Mouse (Mus musculus) neural tube, embryonic 13.5 days (tissue): ENCODE measurements around the gene Med14. TPM values are rescaled to one million over a fixed set of nuclear protein-coding genes. Genes with fewer than 3 reads are reported as not detected.

Experiments
- ATAC-seq: fragments of 200-750 bp; cut with Nextera tagmentation; 2 replicates; pipeline ENCODE4 v1.8.0; 2017; ENCODE audit warnings: low read depth, mild to moderate bottlenecking, moderate TSS enrichment, moderate library complexity
- H3K27ac ChIP-seq: fragments of 300-500 bp; sonication (generic); replicated peaks from 2 replicates; pipeline ENCODE4 v1.5.1; 2015; ENCODE audit warnings: moderate library complexity, mild to moderate bottlenecking, inconsistent platforms
- H3K27me3 ChIP-seq: fragments of 300-500 bp; sonication (generic); 2 replicates; pipeline ENCODE4 v1.6.1; 2015; ENCODE audit warnings: mild to moderate bottlenecking, inconsistent platforms
- H3K36me3 ChIP-seq: fragments of 300-500 bp; sonication (generic); 2 replicates; pipeline ENCODE4 v1.6.1; 2015; ENCODE audit warnings: mild to moderate bottlenecking, inconsistent platforms
- H3K4me1 ChIP-seq: fragments of 300-500 bp; sonication (generic); replicated peaks from 2 replicates; pipeline ENCODE4 v1.6.1; 2015; ENCODE audit warnings: inconsistent platforms
- H3K4me2 ChIP-seq: fragments of 300-500 bp; sonication (generic); 2 replicates; pipeline ENCODE4 v1.6.1; 2015; ENCODE audit warnings: inconsistent platforms, mild to moderate bottlenecking, moderate library complexity
- H3K4me3 ChIP-seq: fragments of 300-500 bp; sonication (generic); 2 replicates; pipeline ENCODE4 v1.5.1; 2015; ENCODE audit warnings: mild to moderate bottlenecking, inconsistent platforms
- H3K9ac ChIP-seq: fragments of 300-500 bp; sonication (generic); 2 replicates; pipeline ENCODE4 v1.6.1; 2015; ENCODE audit warnings: moderate library complexity, mild to moderate bottlenecking, inconsistent platforms
- H3K9me3 ChIP-seq: fragments of 300-500 bp; sonication (generic); 2 replicates; pipeline ENCODE4 v1.6.1; 2016; ENCODE audit warnings: inconsistent platforms
- WGBS: fragments of 180-500 bp; shearing (Covaris S2); methylation state at CpG from one replicate; pipeline ENCODE4 v1.1.7; 2015; 5-methylcytosine and 5-hydroxymethylcytosine counted together
- polyA plus RNA-seq: library from polyadenylated mRNA; unstranded; fragments of >200 nt; fragmentation: Nextera tagmentation; extraction: Ambion mirVana; gene quantifications from 2 replicates; pipeline ENCODE4 v1.2.1, GENCODE M21; 2015

Med14 gene
- polyA plus RNA-seq, 1 experiment from 2014 or later, result 14.8 TPM

DNA sequence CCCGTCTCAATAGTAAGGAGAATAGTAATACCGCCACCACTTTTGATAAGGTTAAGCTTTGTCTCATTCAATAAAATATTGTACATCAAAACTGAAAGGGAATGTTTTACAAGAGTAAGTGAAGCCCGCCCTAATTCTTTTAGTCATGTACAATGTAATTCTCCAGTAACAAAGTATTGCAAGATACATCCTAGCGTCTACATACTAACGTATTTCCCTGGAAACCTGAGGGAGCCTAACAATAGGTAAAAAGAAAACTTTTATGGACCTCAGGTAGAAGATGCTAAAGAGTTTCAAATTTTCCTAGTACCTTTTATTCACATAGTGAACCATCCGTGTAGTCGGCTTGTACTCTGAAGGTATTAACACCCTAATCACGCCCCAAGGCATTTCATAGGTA, 1.4 kb downstream of the Med14 start:
- H3K4me3 ChIP-seq, result peak overlapping the region; percentile 66
- H3K36me3 ChIP-seq, result no peaks in the 10 kb centered on the region
- peak overlapping the region; percentile 60 for H3K4me2 ChIP-seq
- peak overlapping the region; percentile 84 for H3K9ac ChIP-seq
- WGBS, result 26% methylated on average over 8 of the region's 8 CpGs
- no peak overlapping the region for H3K27ac ChIP-seq
- ATAC-seq, result no peak
- no peaks in the 10 kb centered on the region for H3K9me3 ChIP-seq
- peaks cover 12% of the 10 kb centered on the region for H3K4me1 ChIP-seq
- H3K27me3 ChIP-seq, result 0 out of 2 replicates have a peak, but pooled peaks cover 5% of the 10 kb centered on the region

DNA sequence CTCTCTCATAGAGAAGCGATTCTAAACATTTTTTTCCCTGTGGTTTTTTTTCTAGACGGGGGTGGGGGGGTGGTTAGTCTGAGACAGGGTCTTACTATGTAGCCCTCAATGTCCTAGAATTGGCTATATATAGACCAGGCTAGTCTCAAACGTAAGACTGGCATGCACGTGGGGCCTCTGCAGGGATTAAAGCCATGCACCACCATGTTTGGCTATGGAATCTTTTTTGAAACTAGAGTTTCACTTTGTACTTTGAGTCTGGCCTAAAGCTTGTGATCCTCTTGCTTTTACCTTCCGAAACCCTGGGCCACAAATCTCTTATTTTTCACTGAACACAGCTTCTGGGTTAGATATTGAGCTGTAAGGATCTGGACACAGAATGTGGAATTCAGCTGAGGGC, 2.2 kb downstream of the Med14 start:
- H3K4me2 ChIP-seq, result peak overlapping the region; percentile 60
- H3K27me3 ChIP-seq, result 0 out of 2 replicates have a peak, but pooled peaks cover 5% of the 10 kb centered on the region
- H3K36me3 ChIP-seq, result no peaks in the 10 kb centered on the region
- peak overlapping the region; percentile 66 for H3K4me3 ChIP-seq
- ATAC-seq, result no peak
- no peak overlapping the region for H3K27ac ChIP-seq
- WGBS, result 50% methylated on average over 5 of the region's 5 CpGs
- no peaks in the 10 kb centered on the region for H3K9me3 ChIP-seq
- H3K4me1 ChIP-seq, result peaks cover 12% of the 10 kb centered on the region
- H3K9ac ChIP-seq, result peak overlapping the region; percentile 34; the same call in 1 of the 2 replicates

DNA sequence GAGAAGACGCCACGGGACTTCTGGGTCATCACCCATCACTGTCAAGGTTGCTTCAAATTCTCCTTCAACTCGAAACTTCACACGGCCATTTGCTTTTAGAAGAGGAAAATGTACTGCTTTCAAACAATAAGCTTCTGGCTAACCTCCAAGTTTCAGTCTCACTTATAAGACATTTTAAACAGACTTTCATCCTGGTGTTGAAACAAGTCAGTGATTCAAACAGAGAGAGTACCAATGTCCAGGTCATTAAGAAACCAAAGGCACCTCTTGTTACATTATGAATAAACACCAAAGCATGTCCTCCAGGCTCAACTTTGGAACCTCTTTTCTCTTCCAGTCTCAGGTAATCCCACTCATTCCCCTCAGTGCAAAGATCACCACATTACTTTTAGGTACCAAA, 14.0 kb downstream of the Med14 start:
- Histone ChIP-seq H3K4me3 (no peak overlapping the region), H3K36me3 (0 out of 2 replicates have a peak, but pooled peaks cover 8% of the 10 kb centered on the region), H3K9me3 (no peaks in the 10 kb centered on the region), H3K9ac (no peak overlapping the region), H3K4me2 (no peak overlapping the region), H3K4me1 (no peaks in the 10 kb centered on the region), H3K27me3 (no peaks in the 10 kb centered on the region), H3K27ac (no peak overlapping the region)
- 80% methylated on average over 4 of the region's 4 CpGs for WGBS
- ATAC-seq, result no peak

DNA sequence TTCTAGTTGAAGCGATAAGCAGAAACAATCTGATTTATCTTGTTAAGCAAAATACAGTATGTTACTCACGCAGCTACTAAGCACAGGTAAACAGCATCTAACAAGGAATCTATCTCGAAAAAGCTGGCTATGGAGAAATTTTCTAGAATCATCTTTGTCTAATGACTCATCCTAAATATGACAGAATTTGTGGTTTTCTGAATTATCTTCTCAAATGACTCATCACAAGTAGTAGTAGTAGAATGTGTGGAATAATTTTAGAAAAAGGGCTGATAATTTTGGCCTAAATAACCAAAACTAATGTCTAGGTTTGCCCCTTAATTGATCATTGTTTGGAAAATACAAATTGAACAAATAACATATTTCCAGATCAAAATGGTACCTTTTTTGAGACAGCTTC, 15.1 kb downstream of the Med14 start:
- Histone ChIP-seq H3K9ac (no peak overlapping the region), H3K4me1 (no peaks in the 10 kb centered on the region), H3K9me3 (no peaks in the 10 kb centered on the region), H3K4me2 (no peak overlapping the region), H3K36me3 (0 out of 2 replicates have a peak, but pooled peaks cover 8% of the 10 kb centered on the region), H3K27ac (no peak overlapping the region), H3K27me3 (no peaks in the 10 kb centered on the region), H3K4me3 (no peak overlapping the region)
- 96% methylated on average over 3 of the region's 3 CpGs for WGBS
- ATAC-seq, result no peak

DNA sequence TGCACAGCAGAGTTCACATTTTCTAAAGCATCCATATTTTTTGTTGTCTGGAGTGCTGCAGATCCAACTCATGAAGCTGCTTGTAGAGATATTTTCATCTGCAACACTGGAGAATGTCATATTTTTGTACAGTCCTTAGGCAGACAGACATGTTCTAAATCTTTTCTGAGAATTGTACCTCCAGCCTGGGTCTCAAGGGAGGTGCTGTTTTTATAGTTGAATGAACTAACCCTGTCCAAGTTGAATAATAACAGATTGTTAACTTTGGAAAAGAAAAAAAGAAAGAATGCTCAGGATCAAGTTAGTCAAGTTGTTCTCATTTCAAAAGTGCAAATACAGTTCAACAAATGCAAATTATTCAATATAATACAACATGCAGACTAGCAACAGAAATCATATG, 21.5 kb downstream of the Med14 start:
- no peaks in the 10 kb centered on the region for H3K27me3 ChIP-seq
- no peak overlapping the region for H3K4me3 ChIP-seq
- no peak overlapping the region for H3K4me2 ChIP-seq
- no peak overlapping the region for H3K9ac ChIP-seq
- no peaks in the 10 kb centered on the region for H3K9me3 ChIP-seq
- no peak overlapping the region for H3K27ac ChIP-seq
- H3K4me1 ChIP-seq, result no peaks in the 10 kb centered on the region
- ATAC-seq, result no peak
- H3K36me3 ChIP-seq, result peaks cover 8% of the 10 kb centered on the region; the same call in 1 of the 2 replicates

DNA sequence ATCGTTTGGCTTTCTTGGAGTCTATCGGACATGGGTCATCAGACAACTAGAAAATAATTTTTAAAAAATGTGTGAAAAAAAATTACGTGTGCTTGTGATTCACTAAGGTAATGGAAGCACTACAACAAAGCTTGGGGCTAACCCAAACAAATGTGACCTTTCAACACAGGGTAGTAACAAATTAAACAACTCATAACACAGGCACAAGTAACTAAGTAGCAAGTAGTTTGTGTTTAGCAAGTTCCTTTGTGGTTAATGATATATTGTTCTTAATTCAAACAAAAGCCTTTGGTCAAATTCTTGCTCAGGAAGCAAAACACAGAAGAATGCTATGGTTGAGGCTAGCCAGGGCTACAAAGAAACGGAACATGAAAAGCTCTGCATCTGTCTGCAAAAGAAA, 45.8 kb downstream of the Med14 start:
- Histone ChIP-seq H3K4me2 (no peak overlapping the region), H3K4me3 (no peak overlapping the region), H3K9ac (no peak overlapping the region), H3K9me3 (no peaks in the 10 kb centered on the region), H3K36me3 (peaks cover 30% of the 10 kb centered on the region; the same call in 1 of the 2 replicates), H3K27me3 (no peaks in the 10 kb centered on the region), H3K4me1 (no peaks in the 10 kb centered on the region), H3K27ac (no peak overlapping the region)
- 88% methylated on average over 4 of the region's 4 CpGs for WGBS
- no peak for ATAC-seq

DNA sequence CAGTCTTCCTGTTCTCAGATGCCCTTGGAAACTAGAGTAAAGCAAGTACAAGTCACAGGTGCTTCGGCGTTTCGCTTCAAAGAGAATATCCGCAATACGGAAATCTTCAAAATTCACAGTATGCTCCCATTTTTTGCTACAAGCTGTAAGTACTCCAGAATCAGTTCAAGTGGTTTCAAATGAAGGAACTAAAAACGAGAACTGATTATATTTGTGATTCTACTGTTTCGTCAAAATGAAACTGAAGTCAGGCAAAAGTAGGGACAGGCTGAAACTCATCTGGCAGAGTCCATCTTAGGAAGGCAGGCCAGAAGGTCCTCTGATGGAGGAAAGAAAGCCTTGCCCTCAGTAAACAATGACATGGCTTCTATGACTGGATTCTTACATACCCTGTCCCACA, 48.1 kb downstream of the Med14 start:
- Histone ChIP-seq H3K4me2 (no peak overlapping the region), H3K27me3 (no peaks in the 10 kb centered on the region), H3K4me1 (no peaks in the 10 kb centered on the region), H3K9me3 (no peaks in the 10 kb centered on the region), H3K4me3 (no peak overlapping the region), H3K9ac (no peak overlapping the region), H3K36me3 (peaks cover 30% of the 10 kb centered on the region; the same call in 1 of the 2 replicates), H3K27ac (no peak overlapping the region)
- ATAC-seq, result no peak
- WGBS, result 93% methylated on average over 7 of the region's 7 CpGs

DNA sequence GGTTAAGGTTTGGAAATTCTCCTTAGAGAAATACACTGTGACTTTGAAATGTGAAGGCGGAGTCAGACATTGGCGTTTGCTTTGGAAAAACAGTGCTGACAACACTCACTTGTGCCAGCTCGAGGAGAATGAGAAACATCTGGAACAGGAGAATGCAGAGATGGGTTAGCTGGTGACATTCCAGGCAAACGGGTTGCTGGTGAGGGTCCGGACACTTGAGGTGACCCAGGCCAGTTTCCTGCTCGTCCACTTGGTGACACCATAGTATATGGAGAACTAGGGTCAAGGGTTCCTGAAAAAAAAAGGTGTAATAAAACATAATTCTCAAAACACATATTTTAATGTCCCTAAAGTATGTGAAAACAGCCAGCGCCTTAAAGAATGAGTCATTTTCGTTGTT, 75.0 kb downstream of the Med14 start:
- Histone ChIP-seq H3K27me3 (no peaks in the 10 kb centered on the region), H3K4me3 (no peak overlapping the region), H3K9ac (no peak overlapping the region), H3K4me2 (no peak overlapping the region), H3K27ac (no peak overlapping the region), H3K4me1 (no peaks in the 10 kb centered on the region), H3K36me3 (peaks cover 19% of the 10 kb centered on the region), H3K9me3 (no peaks in the 10 kb centered on the region)
- WGBS, result 84% methylated on average over 8 of the region's 8 CpGs
- ATAC-seq, result no peak

DNA sequence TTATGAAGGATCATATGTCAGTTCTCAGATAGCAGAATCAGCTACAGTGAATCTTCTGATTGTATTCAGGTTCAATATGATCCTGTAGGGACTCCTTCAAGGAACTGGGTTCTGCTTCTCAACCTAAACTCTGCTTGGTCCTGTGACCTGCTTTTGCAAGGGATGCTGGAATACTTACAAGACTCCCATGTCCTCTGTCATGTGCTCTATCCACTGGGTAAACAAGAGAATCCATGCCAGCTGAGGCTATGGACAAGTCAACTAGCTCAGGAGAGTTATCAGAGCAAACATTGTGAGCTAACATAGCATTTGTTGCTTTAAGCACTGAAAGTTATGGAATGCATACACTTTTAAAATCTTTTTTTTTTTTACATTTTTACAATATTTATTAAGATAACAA, 75.8 kb downstream of the Med14 start:
- ATAC-seq, result no peak
- no peak overlapping the region for H3K9ac ChIP-seq
- H3K4me2 ChIP-seq, result no peak overlapping the region
- no peak overlapping the region for H3K27ac ChIP-seq
- peaks cover 19% of the 10 kb centered on the region for H3K36me3 ChIP-seq
- H3K4me3 ChIP-seq, result no peak overlapping the region
- H3K9me3 ChIP-seq, result no peaks in the 10 kb centered on the region
- no peaks in the 10 kb centered on the region for H3K4me1 ChIP-seq
- no peaks in the 10 kb centered on the region for H3K27me3 ChIP-seq

DNA sequence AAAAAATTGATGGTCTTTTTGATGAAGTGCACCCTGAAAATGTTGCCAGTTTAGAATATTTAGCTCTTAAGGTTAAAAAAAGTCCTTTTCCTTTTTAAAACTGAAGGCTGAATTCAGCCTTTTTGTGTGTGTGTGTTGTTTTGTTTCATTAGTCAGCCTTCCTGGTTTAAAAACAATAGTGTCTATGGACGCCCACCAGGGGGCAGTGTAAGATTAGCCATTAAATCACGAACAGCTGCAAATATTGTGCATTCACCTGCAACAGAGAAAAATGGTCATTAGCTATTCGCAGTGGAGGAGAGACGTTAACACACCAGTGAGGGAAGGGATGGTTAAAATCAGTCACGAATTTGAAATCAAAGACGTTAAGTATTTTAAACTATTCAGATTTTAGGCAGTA, 84.5 kb downstream of the Med14 start:
- Histone ChIP-seq H3K9me3 (no peaks in the 10 kb centered on the region), H3K36me3 (0 out of 2 replicates have a peak, but pooled peaks cover 5% of the 10 kb centered on the region), H3K4me1 (peaks cover 13% of the 10 kb centered on the region), H3K4me2 (no peak overlapping the region), H3K4me3 (no peak overlapping the region), H3K27me3 (no peaks in the 10 kb centered on the region), H3K27ac (no peak overlapping the region), H3K9ac (no peak overlapping the region)
- ATAC-seq, result no peak
- 30% methylated on average over 6 of the region's 6 CpGs for WGBS

DNA sequence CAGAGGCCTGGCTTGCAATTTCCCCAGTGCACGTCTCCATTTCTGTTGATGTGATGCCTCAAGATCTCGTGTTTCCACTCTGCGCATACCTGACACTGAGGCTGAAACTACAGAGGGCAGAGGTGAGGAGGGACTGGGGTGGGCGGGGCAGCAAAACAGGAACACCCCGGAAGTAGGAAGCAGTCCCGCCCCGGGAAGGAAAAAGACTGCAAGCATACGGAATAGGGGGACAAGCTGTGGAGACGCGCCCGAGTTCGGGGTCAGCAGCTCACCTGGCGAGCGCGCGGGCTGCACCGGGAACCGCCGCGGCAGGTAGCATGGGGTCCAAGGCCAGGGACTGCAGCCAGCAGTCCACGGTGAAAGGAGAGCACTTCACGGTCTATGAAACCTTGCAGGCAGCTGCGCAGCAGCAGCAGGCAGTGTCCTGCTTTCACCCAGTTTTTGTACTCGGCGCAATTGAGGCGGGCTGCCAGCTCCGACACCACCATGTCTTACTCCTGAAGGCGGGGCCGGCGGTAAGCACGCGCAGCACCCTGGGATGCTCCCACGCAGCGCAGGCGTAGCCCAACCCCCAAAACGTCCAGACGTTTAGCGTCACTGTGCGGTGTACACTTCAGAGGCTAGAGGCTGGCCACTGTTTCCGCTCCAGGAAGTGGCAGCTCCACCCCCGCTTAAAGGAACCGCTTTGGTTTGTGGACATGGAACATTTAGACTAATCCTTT, 88.7 kb downstream of the Med14 start, which contains the start of gene 1810030O07Rik:
TSS of gene 1810030O07Rik (minus strand) at position 615 of the 722 bp plus-strand sequence.
- peak within 1 kb of the TSS; percentile 82 for H3K27ac ChIP-seq
- 12% methylated on average over 42 of the region's 42 CpGs for WGBS
- ATAC-seq, result peak; percentile 100

DNA sequence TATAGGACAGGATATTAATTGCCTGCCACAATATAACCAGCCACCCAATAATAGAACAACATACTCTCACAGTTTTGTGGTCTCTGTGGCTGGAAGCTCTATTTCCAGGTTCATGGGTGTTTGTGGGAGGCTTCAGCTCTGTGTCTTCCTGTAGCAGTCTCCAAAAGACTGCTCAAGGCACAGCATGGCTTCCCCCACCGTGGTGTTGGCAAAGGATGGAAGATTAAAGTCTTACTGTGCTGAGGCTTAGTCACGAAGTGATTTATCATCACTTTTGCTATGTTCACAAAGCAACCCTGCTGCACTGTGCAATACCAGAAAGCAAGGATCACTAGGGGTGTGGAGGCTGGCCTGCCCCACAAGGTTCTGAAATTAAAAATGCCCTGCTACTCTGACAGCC, 108.0 kb downstream of the Med14 start:
- Histone ChIP-seq H3K36me3 (peaks cover 40% of the 10 kb centered on the region), H3K4me1 (no peaks in the 10 kb centered on the region), H3K4me3 (no peak overlapping the region), H3K4me2 (no peak overlapping the region), H3K27ac (no peak overlapping the region), H3K27me3 (no peaks in the 10 kb centered on the region), H3K9ac (no peak overlapping the region), H3K9me3 (no peaks in the 10 kb centered on the region)
- ATAC-seq, result no peak
- WGBS, result 63% methylated on average over 2 of the region's 2 CpGs

More for the DNA sequence above, 88.7 kb downstream of the Med14 start, which contains the start of gene 1810030O07Rik:
- Histone ChIP-seq H3K4me3 (peak within 1 kb of the TSS; percentile 67), H3K9me3 (no peaks in the 10 kb centered on the region), H3K36me3 (peaks cover 20% of the 10 kb centered on the region), H3K4me2 (peak within 1 kb of the TSS; percentile 61), H3K4me1 (peaks cover 15% of the 10 kb centered on the region), H3K9ac (peak within 1 kb of the TSS; percentile 80), H3K27me3 (no peaks in the 10 kb centered on the region)

DNA sequence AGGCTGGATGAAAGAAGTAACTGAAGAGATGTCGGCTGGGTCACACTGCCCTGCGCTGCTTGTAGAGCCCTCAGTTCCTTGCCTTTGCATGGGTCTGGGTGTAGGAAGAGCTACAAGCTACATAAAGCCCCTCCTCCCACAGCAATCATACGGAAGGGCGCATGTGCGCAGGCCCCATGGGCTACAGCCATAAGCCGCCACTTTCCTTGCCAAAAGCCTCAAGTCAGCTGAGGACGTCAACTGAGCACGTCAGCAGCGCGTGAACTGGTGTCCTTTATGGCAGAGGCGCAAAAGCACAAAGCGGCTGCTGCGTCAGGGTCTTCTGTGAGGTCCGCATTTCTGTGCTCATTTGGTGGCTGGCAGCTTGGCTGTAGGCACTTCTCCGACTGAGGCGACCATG, 110.0 kb downstream of the Med14 start:
- no peak overlapping the region for H3K27ac ChIP-seq
- no peak overlapping the region for H3K4me2 ChIP-seq
- 90% methylated on average over 16 of the region's 16 CpGs for WGBS
- ATAC-seq, result no peak
- H3K27me3 ChIP-seq, result no peaks in the 10 kb centered on the region
- no peaks in the 10 kb centered on the region for H3K4me1 ChIP-seq
- no peaks in the 10 kb centered on the region for H3K9me3 ChIP-seq
- no peak overlapping the region for H3K9ac ChIP-seq
- peaks cover 32% of the 10 kb centered on the region for H3K36me3 ChIP-seq
- H3K4me3 ChIP-seq, result no peak overlapping the region
